Mouse (Mus musculus) neural tube, embryonic 11.5 days (tissue): Measurements from ENCODE around the gene Pias3. TPM values are rescaled to one million over a fixed set of nuclear protein-coding genes. Genes with fewer than 3 reads are reported as not detected.

Source experiments
- ATAC-seq: fragments of 200-750 bp; cut with Nextera tagmentation; 2 replicates; pipeline ENCODE4 v1.8.0; 2017; ENCODE audit warnings: moderate number of reproducible peaks, mild to moderate bottlenecking, moderate TSS enrichment, moderate library complexity; ENCODE audit not compliant: insufficient read depth, low FRiP score, low TSS enrichment
- DNase-seq: peaks from one replicate; pipeline ENCODE4 v3.0.0-alpha.2; 2015; ENCODE audit warnings: low spot score
- H3K27ac ChIP-seq: fragments of 300-500 bp; sonication (generic); 2 replicates; pipeline ENCODE4 v1.5.1; 2014; ENCODE audit warnings: low read depth, mild to moderate bottlenecking, low read length
- H3K27me3 ChIP-seq: fragments of 300-500 bp; sonication (generic); 2 replicates; pipeline ENCODE4 v1.6.1; 2014; ENCODE audit warnings: mild to moderate bottlenecking, low read length, mixed read lengths; ENCODE audit not compliant: control insufficient read depth, insufficient read depth
- H3K36me3 ChIP-seq: fragments of 300-500 bp; sonication (generic); 2 replicates; pipeline ENCODE4 v1.6.1; 2014; ENCODE audit warnings: mild to moderate bottlenecking, low read length, moderate library complexity, mixed read lengths; ENCODE audit not compliant: control insufficient read depth, insufficient read depth
- H3K4me1 ChIP-seq: fragments of 300-500 bp; sonication (generic); 2 replicates; pipeline ENCODE4 v1.6.1; 2014; ENCODE audit warnings: low read length, mixed read lengths; ENCODE audit not compliant: control insufficient read depth, insufficient read depth
- H3K4me2 ChIP-seq: fragments of 300-500 bp; sonication (generic); 2 replicates; pipeline ENCODE4 v1.6.1; 2014; ENCODE audit warnings: low read depth, mild to moderate bottlenecking, moderate library complexity
- H3K4me3 ChIP-seq: fragments of 300-500 bp; sonication (generic); 2 replicates; pipeline ENCODE4 v1.5.1; 2014; ENCODE audit warnings: low read depth, low read length
- H3K9ac ChIP-seq: fragments of 300-500 bp; sonication (generic); 2 replicates; pipeline ENCODE4 v1.6.1; 2014; ENCODE audit warnings: mild to moderate bottlenecking, low read length
- H3K9me3 ChIP-seq: fragments of 300-500 bp; sonication (generic); 2 replicates; pipeline ENCODE4 v1.6.1; 2016; ENCODE audit warnings: low read length; ENCODE audit not compliant: control insufficient read depth
- WGBS: fragments of 180-500 bp; shearing (Covaris S2); extraction: QIAGEN DNeasy Blood & Tissue Kit; methylation state at CpG from one replicate; pipeline ENCODE4 v1.1.7; 2014; 5-methylcytosine and 5-hydroxymethylcytosine counted together
- polyA plus RNA-seq: library from polyadenylated mRNA; unstranded; fragments of >200 nt; fragmentation: Nextera tagmentation; extraction: Ambion mirVana; gene quantifications from 2 replicates; pipeline ENCODE4 v1.2.1, GENCODE M21; 2014

The Pias3 gene
- polyA plus RNA-seq, 1 experiment from 2014 or later = 30.3 TPM

DNA sequence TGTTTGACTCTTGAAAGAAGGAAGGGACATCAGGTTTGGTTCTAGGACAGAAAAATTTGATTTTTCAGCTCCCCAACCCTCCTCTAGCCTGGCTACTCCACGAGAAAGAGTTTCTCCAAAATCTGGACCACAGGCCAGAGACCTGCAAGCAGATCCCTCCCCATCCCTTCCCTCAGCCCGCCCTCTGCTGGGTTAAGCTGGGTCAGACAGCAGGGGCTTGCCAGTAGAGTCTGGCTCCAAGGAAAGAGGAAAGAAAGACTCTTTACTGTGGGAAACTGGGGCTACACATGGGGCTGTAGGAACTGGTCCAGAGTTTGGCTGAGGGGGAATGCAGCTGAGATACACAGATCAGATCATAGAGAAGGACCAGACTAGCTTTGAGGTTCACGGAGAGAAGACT is 3.7 kb upstream of the Pias3 start:
- 17% methylated on average over 3 of the region's 3 CpGs for WGBS
- no peaks in the 10 kb centered on the region for H3K36me3 ChIP-seq
- H3K27me3 ChIP-seq = no peaks in the 10 kb centered on the region
- DNase-seq (peak; percentile 43), ATAC-seq (no peak)
- no peaks in the 10 kb centered on the region for H3K9me3 ChIP-seq
- peaks cover 6% of the 10 kb centered on the region; the same call in 1 of the 2 replicates for H3K4me1 ChIP-seq
- H3K27ac ChIP-seq = no peak overlapping the region
- no peak overlapping the region for H3K4me3 ChIP-seq
- no peak overlapping the region for H3K4me2 ChIP-seq
- no peak overlapping the region for H3K9ac ChIP-seq

DNA sequence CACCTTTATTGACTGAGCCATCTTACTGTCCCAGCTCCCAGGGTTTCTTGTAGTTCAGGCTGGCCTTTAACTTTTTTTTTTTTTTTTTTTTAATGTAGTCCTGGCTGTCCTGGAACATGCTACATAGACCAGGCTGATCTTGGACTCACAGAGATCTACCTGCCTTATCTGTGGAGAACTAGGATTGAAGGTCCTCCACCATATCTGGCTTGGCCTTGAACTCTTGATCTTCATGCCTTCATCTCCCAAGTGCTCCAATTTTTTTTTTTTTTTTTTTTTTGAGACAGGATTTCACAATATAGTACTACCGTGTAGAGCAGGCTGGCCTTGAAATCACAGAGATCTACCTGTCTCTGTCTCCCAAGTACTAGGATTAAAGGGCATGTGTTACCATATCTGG is 2.6 kb upstream of the Pias3 start:
- no peaks in the 10 kb centered on the region for H3K36me3 ChIP-seq
- H3K27me3 ChIP-seq = no peaks in the 10 kb centered on the region
- DNase-seq (no peak), ATAC-seq (no peak)
- no peak overlapping the region for H3K9ac ChIP-seq
- H3K27ac ChIP-seq = no peak overlapping the region
- no peak overlapping the region for H3K4me3 ChIP-seq
- peaks cover 9% of the 10 kb centered on the region; the same call in 1 of the 2 replicates for H3K4me1 ChIP-seq
- no peak overlapping the region for H3K4me2 ChIP-seq
- H3K9me3 ChIP-seq = no peaks in the 10 kb centered on the region
- 93% methylated on average over 1 of the region's 1 CpGs for WGBS

DNA sequence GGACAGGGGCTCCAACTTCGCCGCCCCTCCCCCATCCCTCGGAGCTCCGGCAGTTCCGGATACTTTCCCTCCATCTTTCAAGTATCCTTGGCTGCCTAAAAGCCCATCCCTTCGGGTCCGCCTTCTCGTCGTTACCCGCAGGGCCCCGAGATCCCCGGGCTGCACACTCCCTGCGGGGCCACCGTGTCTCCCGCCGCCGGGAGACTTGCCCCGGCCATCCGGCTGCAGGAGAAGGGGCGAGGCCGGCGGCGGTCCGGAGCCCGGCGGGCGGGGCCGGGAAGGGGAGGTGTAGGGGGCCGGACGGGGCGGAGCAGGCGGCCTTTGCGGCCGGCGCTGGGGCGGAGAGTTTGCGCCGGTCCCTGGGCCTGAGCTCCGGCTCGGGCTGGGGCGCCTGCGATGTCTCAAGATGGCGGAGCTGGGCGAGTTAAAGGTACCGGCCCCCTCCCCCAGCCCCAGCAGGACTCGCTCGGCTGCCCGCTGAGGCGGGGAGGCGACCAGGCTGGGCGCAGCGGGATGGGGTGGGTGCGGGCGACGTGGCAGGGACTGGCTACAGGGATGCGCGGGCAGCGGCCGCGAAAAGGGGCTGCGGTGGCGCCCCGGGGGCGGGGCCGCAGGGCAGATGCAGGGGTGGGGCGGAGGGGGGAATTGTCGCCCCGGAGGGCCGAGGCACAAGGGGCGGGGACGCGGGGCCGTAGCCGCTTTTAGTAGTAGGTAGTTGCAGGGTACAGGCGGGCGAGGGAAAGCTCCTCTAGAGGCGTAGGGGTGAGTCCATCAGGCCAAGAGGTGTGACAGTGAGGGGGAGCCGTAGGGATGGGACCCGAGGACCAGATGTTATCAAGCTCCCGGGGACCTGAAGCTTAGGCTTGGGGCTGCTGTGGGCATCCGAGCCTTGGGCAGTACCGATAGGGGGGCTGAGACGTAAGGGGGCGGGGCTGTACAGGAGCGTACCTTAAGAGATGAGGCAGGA is 865 bp downstream of the Pias3 start:
- Histone ChIP-seq H3K27ac (peak overlapping the region; percentile 90), H3K9ac (peak overlapping the region; percentile 79), H3K36me3 (peaks cover under 1% of the 10 kb centered on the region; the same call in 1 of the 2 replicates), H3K4me1 (peaks cover 9% of the 10 kb centered on the region; the same call in 1 of the 2 replicates), H3K4me3 (peak overlapping the region; percentile 85), H3K27me3 (no peaks in the 10 kb centered on the region), H3K9me3 (no peaks in the 10 kb centered on the region), H3K4me2 (peak overlapping the region; percentile 81)
- under 1% methylated on average over 79 of the region's 85 CpGs for WGBS
- DNase-seq (peak; percentile 94), ATAC-seq (peak; percentile 94)

DNA sequence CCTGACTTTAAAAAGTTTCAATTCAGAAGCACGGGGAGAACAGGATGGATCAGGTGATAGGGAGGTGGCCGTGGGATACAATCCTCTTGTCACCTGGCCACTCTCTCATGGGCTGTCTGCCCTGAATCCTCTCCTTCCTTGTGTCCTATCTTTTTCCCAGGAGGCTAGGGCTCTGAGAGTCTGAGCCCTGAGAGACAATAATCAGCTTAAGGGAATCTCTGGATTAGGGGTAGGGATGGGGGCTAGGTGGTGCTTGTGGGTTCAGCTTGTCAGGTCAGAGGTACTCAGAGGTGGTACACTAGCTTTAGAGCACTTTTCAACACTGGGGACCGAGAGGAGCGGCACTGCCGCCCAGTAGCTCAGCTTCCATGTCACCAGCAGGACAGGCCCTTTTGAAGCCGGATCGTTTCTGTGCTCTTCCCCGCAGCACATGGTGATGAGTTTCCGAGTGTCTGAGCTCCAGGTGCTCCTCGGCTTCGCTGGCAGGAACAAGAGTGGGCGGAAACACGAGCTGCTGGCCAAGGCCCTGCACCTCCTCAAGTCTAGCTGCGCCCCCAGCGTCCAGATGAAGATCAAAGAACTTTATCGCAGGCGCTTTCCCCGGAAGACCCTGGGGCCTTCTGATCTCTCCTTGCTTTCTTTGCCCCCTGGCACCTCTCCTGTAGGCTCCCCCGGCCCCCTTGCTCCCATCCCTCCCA is 3.0 kb downstream of the Pias3 start:
- 40% methylated on average over 19 of the region's 19 CpGs for WGBS
- H3K4me1 ChIP-seq = peaks cover 9% of the 10 kb centered on the region; the same call in 1 of the 2 replicates
- no peak for ATAC-seq
- H3K27ac ChIP-seq = no peak overlapping the region
- no peak overlapping the region for H3K9ac ChIP-seq
- H3K9me3 ChIP-seq = no peaks in the 10 kb centered on the region
- no peak overlapping the region for H3K4me2 ChIP-seq
- H3K27me3 ChIP-seq = no peaks in the 10 kb centered on the region
- peaks cover 4% of the 10 kb centered on the region for H3K36me3 ChIP-seq
- DNase-seq = no peak
- no peak overlapping the region for H3K4me3 ChIP-seq

DNA sequence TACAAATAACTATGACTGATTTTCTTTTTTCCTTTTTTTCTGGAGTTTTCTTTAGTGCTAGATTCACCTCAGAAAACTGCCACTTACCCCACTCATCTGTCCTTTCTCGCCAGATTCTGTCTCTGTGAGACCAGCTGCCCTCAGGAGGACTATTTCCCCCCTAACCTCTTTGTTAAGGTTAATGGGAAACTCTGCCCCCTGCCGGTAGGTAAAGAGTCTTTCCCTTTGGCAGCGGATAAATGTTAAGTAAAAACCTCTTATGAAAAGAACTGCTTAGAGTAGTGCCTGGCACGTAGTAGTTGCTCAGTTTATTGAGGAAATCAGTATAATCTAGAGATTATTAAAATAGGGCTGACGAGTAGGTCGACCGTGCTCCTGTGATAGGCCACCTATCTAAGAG is 4.2 kb downstream of the Pias3 start:
- peaks cover 9% of the 10 kb centered on the region; the same call in 1 of the 2 replicates for H3K4me1 ChIP-seq
- H3K27ac ChIP-seq = no peak overlapping the region
- no peaks in the 10 kb centered on the region for H3K9me3 ChIP-seq
- H3K36me3 ChIP-seq = peaks cover 4% of the 10 kb centered on the region
- no peak overlapping the region for H3K9ac ChIP-seq
- H3K4me2 ChIP-seq = no peak overlapping the region
- 60% methylated on average over 7 of the region's 7 CpGs for WGBS
- DNase-seq = no peak
- no peaks in the 10 kb centered on the region for H3K27me3 ChIP-seq
- no peak for ATAC-seq
- no peak overlapping the region for H3K4me3 ChIP-seq

DNA sequence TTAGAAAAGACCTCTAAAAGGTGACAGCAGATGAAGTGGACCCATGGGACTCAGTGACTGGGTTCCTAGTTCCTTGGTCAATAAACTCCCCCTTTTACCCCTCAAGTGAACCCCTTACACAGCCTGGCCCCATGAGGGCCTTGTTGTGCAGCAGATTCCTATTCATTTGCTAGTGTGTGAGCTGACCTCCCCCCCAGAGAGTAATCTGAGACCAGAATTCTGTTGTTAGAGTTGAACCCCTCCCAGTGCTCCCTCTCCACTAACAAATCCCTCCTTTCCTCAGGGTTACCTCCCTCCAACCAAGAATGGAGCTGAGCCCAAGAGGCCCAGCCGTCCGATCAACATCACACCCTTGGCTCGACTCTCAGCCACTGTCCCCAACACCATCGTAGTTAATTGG is 4.8 kb downstream of the Pias3 start:
- 85% methylated on average over 4 of the region's 4 CpGs for WGBS
- Histone ChIP-seq H3K36me3 (peaks cover 4% of the 10 kb centered on the region), H3K4me2 (no peak overlapping the region), H3K9me3 (no peaks in the 10 kb centered on the region), H3K4me1 (peaks cover 5% of the 10 kb centered on the region; the same call in 1 of the 2 replicates), H3K9ac (no peak overlapping the region), H3K27ac (no peak overlapping the region), H3K27me3 (no peaks in the 10 kb centered on the region), H3K4me3 (no peak overlapping the region)
- DNase-seq (no peak), ATAC-seq (no peak)

DNA sequence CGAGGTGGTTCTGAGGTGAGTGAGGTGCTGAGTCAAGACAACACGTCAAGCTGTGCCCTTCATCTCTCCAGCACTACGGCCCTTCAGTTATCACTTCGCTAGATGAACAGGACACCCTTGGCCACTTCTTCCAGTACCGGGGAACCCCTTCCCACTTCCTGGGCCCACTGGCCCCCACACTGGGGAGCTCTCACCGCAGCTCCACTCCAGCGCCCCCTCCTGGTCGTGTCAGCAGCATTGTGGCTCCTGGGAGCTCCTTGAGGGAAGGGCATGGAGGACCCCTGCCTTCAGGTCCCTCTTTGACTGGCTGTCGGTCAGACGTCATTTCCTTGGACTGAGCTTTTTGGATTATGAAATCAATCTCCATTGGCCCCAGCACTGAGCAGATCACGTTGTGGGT is 8.6 kb downstream of the Pias3 start:
- Histone ChIP-seq H3K4me2 (no peak overlapping the region), H3K4me3 (no peak overlapping the region), H3K27me3 (no peaks in the 10 kb centered on the region), H3K9me3 (no peaks in the 10 kb centered on the region), H3K4me1 (0 out of 2 replicates have a peak, but pooled peaks cover 4% of the 10 kb centered on the region), H3K27ac (no peak overlapping the region), H3K9ac (no peak overlapping the region), H3K36me3 (peaks cover 4% of the 10 kb centered on the region)
- 67% methylated on average over 11 of the region's 11 CpGs for WGBS
- DNase-seq (no peak), ATAC-seq (no peak)

DNA sequence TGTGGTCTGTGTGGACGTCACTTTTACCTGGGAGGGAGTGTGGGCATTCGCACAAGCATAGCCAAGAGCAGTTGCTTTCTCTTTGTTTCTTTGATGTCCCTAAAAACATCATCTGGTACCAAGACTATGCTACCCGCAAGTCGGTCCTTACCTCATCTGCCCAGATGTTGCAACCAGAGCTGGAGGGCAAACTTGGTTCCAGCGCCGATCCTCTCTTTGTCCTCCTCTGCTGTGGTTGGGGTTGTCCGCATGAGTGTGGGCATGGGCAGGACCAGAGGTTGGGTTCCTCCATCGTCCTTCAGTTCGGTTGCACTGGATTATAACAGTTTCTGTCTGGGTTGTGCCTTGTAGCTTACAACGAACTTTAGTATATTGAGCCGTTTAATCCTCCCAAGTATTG is 10.0 kb downstream of the Pias3 start:
- WGBS = 92% methylated on average over 11 of the region's 11 CpGs
- no peaks in the 10 kb centered on the region for H3K9me3 ChIP-seq
- no peak overlapping the region for H3K4me2 ChIP-seq
- H3K4me1 ChIP-seq = 0 out of 2 replicates have a peak, but pooled peaks cover 4% of the 10 kb centered on the region
- H3K27me3 ChIP-seq = no peaks in the 10 kb centered on the region
- ATAC-seq (no peak), DNase-seq (no peak)
- no peak overlapping the region for H3K27ac ChIP-seq
- H3K9ac ChIP-seq = no peak overlapping the region
- no peak overlapping the region for H3K4me3 ChIP-seq
- peaks cover 6% of the 10 kb centered on the region for H3K36me3 ChIP-seq
